Mouse (Mus musculus) erythroblast, embryonic 14.5 days (primary cell): ENCODE results near the gene Pou2f2.

Source experiments
- GATA1 ChIP-seq: IDR thresholded peaks from 2 replicates; pipeline ENCODE4 v1.6.1; 2012; ENCODE audit warnings: low read length, inconsistent platforms, mixed read lengths
- TAL1 ChIP-seq: IDR thresholded peaks from 3 replicates; pipeline ENCODE4 v1.6.1; 2012; ENCODE audit warnings: low read length, inconsistent platforms, mixed read lengths

DNA sequence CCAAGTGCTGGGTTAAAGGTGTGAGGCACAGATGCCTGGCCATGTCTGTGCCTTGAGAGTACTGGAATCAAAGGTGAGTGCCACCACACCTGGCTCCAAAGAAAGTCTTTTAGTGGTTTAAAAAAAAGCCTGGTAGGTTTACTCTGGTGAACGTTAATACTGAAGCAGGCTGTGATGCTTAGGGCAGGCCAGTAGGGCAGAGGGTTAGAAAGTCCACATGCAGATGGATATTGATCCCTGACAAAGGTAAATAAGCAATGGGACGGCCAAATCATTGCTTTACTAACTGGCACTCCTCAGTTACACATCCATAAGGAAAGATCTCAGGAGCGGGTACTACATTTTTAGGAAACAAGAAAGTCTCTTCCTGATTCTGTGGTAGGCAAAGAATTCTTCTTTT is 126.9 kb downstream of the Pou2f2 start:
- TF ChIP-seq TAL1: no peak
- no peak for TF ChIP-seq GATA1
